9 mouse cellular contexts compared by ENCODE assay signal in the genomic region with DNA sequence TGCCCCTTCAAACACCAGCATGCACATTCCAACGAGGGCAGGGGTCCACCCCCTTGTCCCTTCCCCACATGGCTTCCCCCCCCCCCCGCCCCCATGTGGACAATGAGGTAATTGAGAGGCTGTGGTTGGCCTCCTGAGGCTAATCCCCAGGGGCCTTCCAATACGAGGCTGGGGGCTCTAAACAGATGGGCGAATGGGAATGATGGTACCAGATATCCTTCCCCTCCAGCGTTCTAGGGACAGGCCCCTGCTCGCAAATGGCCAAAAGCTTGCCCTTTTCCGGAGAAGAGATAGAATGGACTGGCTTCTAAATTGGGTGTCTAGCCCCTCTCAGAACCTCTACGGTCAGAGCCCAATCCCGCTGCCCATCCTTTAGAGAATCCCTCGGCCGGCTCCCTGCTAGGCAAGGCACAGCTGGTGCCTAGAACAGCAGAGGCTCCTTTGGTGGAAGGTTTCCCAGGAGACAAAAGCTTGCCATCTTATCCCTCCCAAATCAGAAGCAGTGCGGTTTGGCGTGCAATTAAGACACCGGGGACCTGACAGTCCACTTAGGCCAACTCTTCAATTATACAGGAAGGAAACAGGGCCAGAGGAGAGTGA. TPM values are rescaled to one million over a fixed set of nuclear protein-coding genes. Genes with fewer than 3 reads are reported as not detected.
DNase-seq lines count a peak whose midpoint lies in the region; ATAC-seq and TF ChIP-seq lines count a peak whose summit lies in the region.
"Had no signal": no experiment of that assay in that cellular context is flagged by ENCODE, and none has a peak within 500 bp of the region (broad histone marks: within the 10 kb centered on the region; RNA-seq: fewer than 3 reads in every experiment).

No protein-coding gene starts in this region.

- ATAC-seq in heart, embryonic 12.5 days (ENCODE audit: insufficient number of reproducible peaks, low FRiP score): peak; percentile 69
- ATAC-seq in liver, postnatal 0 days: no peak

- peak overlapping the region; percentile 83 for H3K9ac ChIP-seq in heart, embryonic 12.5 days
- no peak overlapping the region for H3K9ac ChIP-seq in liver, postnatal 0 days (replicated peaks)

- DNase-seq in heart, adult 9 months (ENCODE audit: low spot score in 2 of 2): no peak
- peak; percentile 71 for DNase-seq in MN1 (ENCODE audit: low spot score)
- peak; percentile 59 for DNase-seq in forelimb bud, embryonic 11.5 days (ENCODE audit: low read depth, low spot score)
- no peak for DNase-seq in liver, postnatal 0 days
- DNase-seq in thymus, adult 18-20 months: no peak
- DNase-seq in gastrocnemius, postnatal 10 days: no peak
- no peak for DNase-seq in T-cell, adult 2 months (ENCODE audit: low spot score)

- no peak for TF ChIP-seq EP300 in liver, postnatal 0 days (IDR thresholded peaks at IDR 0.05; ENCODE audit: low read depth)

- peak overlapping the region; percentile 75 for H3K27ac ChIP-seq in heart, embryonic 12.5 days (ENCODE audit: poor library complexity, severe bottlenecking)
- no peak overlapping the region for H3K27ac ChIP-seq in liver, postnatal 0 days (ENCODE audit: low read depth)

- peak overlapping the region; percentile 70 for H3K4me3 ChIP-seq in heart, embryonic 12.5 days
- peak overlapping the region; percentile 60 for H3K4me3 ChIP-seq in liver, postnatal 0 days (ENCODE audit: low read depth, low read length)

- WGBS in heart, embryonic 12.5 days: 6% methylated on average over 13 of the region's 14 CpGs
- WGBS in liver, postnatal 0 days (ENCODE audit: insufficient replicate concordance): 24% methylated on average over 13 of the region's 14 CpGs

- peaks cover 42% of the 10 kb centered on the region for H3K4me1 ChIP-seq in heart, embryonic 12.5 days (replicated peaks)
- H3K4me1 ChIP-seq in liver, postnatal 0 days (ENCODE audit: insufficient read depth): peaks cover 9% of the 10 kb centered on the region

- H3K9me3 ChIP-seq in heart, embryonic 12.5 days (replicated peaks): 0 out of 2 replicates have a peak, but pooled peaks cover 2% of the 10 kb centered on the region
- no peaks in the 10 kb centered on the region for H3K9me3 ChIP-seq in liver, postnatal 0 days (ENCODE audit: low read length)
- H3K9me3 ChIP-seq: G1E had no signal

- H3K4me2 ChIP-seq in heart, embryonic 12.5 days: peak overlapping the region; percentile 94
- H3K4me2 ChIP-seq in liver, postnatal 0 days (ENCODE audit: low read depth, low read length): peak overlapping the region; percentile 83

- H3K27me3 ChIP-seq in heart, embryonic 12.5 days (replicated peaks): no peaks in the 10 kb centered on the region
- peaks cover 30% of the 10 kb centered on the region for H3K27me3 ChIP-seq in liver, postnatal 0 days (ENCODE audit: insufficient read depth, low read length)

- H3K36me3 ChIP-seq in heart, embryonic 12.5 days: no peaks in the 10 kb centered on the region
- H3K36me3 ChIP-seq in liver, postnatal 0 days (replicated peaks; ENCODE audit: insufficient read depth, low read length): no peaks in the 10 kb centered on the region
- H3K36me3 ChIP-seq: G1E had no signal

- TF ChIP-seq CTCF in liver, postnatal 0 days (IDR thresholded peaks at IDR 0.05; ENCODE audit: low read depth): no peak

RNA-seq across cellular contexts. Expression of a gene that starts 55.1 kb away (rescaled TPM):
- polyA plus RNA-seq in heart, embryonic 12.5 days (2016; fragmentation: Nextera tagmentation; extraction: Ambion mirVana): 44.8 and 45.0 TPM in 2 replicates
- polyA plus RNA-seq in liver, postnatal 0 days (2015; fragmentation: Nextera tagmentation; extraction: Ambion mirVana): 2.4 and 2.7 TPM in 2 replicates
- 10 to 100 TPM; 82.8 to 92.7 TPM for total RNA-seq in gastrocnemius, postnatal 10 days (2021)
- polyA plus RNA-seq: G1E had no signal

Comparison
In these comparisons a context has a peak if more than half of its experiments do, and no peak if none do; other contexts are left out.
1. DNase-seq: peak in MN1 (single experiment) and forelimb bud, embryonic 11.5 days (single experiment); none in heart, adult 9 months (0 of 2), liver, postnatal 0 days (single experiment), thymus, adult 18-20 months (0 of 2), gastrocnemius, postnatal 10 days (single experiment) and T-cell, adult 2 months (single experiment).
2. RNA of a gene that starts 55.1 kb away (polyA plus RNA-seq): 44.8 to 45.0 TPM in heart, embryonic 12.5 days; 2.4 to 2.7 TPM in liver, postnatal 0 days; every median in the first group is over 10 times any median in the second.